Mouse (Mus musculus): Measurements from ENCODE around the gene Astn2.

The Astn2 gene

DNA sequence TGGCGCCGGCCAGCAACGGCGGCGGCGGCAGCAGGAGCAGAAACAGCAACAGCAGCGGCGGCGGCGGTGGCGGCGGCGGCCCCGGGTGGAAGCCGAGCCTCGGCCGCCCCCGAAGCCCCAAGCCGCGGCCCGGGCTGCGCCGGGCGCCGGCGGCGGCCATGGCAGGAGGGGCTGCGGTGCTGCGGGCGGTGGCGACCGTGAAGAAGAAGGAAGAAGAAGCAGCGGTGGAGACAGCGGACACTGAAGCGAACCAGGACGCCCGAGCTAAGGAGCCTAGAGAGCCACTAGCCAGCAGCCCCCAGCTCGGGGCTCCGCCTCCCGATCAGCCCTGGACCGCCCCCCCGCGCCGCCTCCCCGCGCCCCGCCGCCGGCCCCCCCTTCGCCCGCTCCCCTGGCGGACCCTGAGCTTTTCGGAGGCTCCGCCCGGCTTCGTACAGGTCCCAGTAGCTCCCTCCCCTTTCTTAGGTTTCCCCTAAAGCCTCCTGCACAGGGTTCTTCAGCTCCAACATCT, at the start of gene Astn2:
TSS of gene Astn2 (minus strand) at position 411 of the 511 bp plus-strand sequence.
- DNase-seq (ENCODE audit: low spot score in 2 of 2) = no peak

DNA sequence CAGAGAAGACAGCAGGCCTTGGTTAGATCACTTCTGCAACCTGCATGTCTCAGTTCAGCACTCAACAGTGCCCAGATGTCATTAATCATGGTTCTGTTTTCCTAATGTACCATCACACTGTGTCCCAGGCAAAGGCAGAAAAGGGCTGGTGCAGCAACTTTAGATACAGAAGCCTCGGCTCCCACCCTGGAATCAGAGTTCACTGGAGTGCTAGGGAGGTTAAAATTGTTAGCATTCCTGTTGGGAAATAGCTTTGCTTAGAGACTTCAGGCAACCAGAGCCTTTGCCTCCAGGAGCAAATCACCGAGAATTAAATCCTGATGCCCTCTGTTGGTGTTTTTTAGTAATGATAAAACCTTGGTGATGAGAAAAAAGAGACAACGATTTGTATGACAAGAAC, 45.7 kb upstream of the Astn2 start:
- no peak for DNase-seq (ENCODE audit: low spot score in 2 of 2)

DNA sequence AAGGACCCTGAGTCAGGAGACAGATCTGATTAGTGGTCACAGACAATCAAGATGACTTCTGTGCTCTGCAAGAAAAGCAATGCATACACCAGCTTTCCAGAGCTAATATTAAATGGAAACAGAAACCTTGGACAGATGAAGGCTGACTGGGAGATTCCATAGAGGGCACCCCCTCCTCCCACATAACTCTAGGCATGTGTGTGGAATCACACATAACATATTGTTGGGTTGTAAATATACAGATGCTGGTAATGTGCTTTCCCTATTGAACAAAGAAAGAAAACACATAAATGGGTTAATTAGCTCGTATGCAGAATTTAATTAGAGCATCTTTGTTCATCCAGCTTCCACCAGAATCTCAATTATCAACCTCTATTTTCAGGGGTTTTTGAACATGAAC, 26.8 kb upstream of the Astn2 start:
- DNase-seq (ENCODE audit: low spot score in 2 of 2) = no peak

DNA sequence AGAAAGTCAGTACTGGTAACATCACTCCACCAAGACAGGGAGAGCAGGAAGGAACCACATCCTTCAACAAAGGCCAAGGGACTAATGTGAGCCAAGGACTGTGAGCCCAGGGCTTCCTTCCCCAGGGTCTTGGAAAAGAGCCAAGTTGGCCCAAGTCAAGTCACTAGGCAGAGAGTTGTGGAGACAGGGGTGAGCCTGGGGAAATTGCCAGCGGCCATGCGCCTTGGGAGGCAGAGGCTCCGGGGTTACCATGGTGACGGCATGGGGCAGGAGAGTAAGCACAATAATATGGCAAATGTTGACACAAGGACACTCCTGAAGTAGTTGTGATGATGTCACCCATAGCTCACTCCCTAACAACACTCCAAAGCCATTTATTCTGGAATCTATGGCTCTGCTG, 21.4 kb upstream of the Astn2 start:
- DNase-seq (ENCODE audit: low spot score in 2 of 2) = no peak

DNA sequence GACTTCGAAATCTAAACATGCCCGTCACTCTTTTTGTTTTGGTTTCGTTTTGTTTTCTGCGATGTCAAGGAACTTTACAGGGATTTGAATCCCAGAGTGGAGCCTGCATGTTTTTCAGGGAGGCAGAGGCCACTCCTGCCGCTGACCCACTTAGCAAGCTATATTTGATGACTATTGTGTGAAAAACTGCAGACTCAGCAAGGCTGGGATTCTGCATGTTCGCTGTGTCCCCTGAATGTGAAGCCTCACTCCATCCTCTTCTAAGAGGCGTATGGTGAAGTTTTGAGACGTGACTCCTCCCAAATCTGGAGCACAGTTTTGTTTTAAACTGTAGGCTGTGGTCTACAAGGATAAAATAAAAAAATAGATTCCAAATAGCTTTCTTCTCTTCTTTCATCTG, 10.4 kb upstream of the Astn2 start:
- no peak for DNase-seq (ENCODE audit: low spot score in 2 of 2)

DNA sequence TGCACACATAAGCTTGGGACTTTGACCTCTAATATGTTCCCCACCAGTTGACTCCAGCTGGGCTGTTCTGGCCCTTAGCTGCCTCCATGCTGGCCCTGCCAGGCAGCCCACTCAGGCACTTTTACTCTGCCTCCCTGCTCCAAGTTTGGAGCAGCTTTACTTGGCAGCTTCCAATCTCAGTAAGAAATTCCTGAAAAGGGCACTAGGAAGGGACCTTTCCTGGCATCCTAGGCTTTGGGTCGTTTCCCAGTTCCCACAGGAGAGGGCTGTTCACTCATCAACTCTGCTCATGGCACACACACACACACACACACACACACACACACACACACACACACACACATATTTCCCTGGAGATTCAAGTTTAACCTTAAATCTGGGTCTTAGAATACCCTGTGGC, 675 bp upstream of the Astn2 start:
- DNase-seq (ENCODE audit: low spot score in 2 of 2) = no peak

DNA sequence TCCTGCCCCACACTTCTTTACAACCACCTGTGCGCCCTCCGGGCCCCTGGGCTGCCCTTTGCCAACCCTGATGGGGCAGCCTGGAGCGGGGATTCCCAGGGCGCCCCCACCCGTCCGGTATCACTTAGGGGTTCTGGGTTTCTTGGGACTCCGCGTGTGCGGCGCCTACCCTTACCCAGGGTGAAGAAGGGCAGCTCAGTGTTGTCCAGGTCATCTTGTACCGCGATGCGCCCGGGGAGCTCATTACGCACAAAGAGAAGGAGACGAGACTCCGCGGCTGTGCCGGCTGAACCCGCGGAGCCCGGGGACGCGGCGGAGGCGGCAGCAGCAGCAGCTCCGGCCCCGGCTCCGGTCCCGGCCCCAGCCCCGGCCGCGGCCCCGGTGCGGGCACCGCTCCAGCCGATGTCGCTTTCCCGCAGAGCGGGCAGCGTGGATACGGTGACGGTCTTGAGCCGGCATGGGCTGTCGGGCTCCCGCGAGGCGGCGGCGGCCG, 657 bp downstream of the Astn2 start:
- no peak for DNase-seq (ENCODE audit: low spot score in 2 of 2)

DNA sequence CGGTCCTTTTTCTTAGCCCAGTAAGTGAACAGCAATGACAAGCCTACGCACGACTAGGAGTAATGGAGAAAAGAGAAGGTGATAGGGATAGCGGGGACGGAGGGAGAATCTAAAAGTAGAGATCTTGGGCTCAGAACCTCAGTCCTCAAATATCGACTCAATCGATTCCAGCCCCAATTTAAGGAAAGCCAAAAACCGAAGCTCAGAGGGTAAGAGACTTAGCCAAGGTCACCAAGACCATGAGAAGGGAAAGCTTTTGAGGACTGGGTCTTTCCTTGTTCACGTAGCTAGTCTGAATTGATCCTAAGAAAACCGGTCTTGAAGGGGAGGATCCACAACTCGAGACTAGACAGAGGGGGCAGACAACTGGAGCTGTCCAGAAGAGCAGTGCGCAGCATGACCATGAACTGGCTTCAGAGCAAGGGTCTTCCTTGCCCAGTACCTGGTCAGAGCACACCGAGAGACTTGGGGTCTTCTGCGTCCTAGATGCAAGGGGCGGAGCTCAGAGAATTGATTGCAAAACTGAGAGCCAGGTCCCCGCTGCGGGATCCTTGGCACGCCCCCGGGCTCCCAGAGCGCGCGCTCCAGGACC, 1.2 kb downstream of the Astn2 start:
- DNase-seq (ENCODE audit: low spot score in 2 of 2) = no peak

DNA sequence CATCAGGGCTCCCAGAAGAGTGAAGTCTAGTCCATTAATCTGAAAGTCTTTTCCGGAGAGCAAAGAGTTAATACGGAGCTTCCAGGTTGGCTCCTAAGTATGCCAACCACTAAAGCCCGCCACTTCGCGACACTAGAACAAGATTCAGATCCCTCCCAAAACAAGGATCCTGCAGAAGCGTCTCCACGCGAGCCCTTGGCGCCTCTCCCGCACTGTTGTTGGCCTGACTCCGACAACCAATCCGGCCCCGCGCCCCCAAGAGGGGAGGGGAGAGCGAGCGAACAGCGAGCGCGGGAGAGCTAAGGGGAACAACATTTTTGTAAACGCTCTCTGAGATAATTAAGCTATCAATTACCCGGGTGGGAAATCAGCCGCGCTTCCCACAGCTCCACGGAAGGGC, 1.8 kb downstream of the Astn2 start:
- no peak for DNase-seq (ENCODE audit: low spot score in 2 of 2)

DNA sequence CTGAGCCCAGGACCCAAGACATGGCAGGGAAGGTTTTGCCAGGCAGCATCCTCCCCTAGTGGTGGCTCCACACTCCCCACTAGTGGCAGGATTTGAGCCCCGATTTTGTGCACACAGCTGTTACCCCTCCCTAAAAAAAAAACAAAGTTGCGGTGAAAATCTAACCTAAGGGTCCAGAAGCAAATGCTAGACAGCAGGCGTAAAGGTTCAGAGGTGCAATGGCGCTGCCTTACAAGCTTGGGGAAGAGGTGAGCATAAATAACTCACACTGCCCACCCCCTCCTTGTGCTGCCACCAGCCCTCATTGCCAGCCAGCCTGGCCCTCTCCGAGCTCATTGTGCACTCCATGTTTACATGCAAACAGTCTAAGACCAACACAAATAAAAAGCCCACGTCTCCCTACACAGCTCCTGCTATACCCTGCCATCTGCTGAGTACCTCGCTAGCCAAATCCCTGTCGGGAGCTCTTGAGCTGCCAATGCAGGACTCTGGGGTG, 3.2 kb downstream of the Astn2 start:
- no peak for DNase-seq (ENCODE audit: low spot score in 2 of 2)

DNA sequence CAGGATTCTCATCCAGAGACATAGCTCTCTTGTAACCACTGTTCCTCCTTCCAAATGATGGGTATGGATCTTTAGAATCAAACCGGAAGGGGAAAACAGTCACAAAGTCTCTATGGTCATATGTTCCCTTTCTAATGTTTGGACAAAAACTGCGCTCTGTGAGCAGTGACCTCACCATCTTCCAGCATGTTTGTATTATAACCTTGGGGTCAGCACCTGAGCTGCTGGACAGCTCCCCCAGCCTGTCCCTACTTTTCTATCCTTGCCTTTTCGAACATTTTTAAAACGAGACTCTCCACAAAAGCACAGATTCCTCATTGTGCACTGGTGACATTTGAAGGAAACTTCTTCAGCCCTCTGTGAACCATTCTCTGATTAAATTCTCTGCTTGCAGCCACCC, 5.3 kb downstream of the Astn2 start:
- DNase-seq (ENCODE audit: low spot score in 2 of 2) = no peak

DNA sequence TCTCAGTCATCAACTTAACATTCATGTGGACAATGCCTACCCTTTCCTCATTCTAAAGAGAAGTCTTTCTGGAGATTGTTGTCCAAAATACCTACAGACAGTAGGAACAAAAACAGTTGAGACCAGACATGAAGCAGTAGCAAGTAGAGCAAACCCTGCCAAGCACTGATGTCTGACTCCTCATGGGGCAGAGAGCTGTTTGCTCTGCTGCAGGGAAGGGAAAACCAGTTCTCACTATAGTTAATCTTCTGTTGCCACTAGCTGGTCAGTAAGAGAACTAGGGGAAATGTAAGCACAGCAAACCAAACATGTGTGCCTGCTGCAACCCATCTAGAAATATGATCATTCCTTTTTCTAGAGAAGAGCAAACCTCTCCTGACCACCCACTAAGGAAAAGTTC, 7.2 kb downstream of the Astn2 start:
- DNase-seq (ENCODE audit: low spot score in 2 of 2) = no peak

DNA sequence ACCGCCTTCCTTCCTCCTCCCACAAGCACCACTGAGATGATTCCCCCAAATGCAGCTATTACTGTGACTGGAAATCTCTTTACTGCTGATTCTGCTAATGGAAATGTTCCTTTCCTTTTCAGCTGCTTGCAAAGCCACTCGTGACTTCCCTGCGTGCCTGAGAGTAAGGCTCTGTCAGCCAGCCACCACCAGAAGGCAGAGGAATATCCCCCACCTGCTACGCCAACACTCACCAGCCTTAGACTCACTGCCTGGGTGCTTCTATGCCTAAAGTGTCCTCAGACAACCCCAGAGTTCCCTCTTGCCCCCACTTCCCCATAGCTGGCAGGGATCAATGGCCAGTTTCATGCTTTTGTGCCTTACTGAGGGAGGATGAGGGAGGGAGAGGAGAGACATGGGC, 11.1 kb downstream of the Astn2 start:
- DNase-seq (ENCODE audit: low spot score in 2 of 2) = no peak

DNA sequence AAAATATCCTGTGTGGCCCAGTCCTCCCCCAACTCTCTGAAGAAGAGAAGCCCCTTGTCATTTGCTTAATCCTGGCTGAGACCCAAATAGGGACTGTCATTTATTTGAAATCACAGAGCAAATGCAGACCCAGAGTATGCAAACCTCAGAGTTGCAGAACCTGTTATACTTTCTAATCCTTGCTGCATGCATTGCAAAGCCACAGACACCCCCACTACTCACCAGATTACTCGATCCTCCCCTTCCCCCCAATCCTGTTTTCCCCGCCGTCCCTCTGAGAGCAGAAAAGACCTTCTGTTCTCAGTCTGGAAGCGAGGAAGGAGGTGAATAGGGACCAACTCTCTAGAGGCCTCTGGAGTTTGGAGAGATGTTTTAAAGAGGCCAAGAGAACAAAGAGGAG, 13.9 kb downstream of the Astn2 start:
- DNase-seq (ENCODE audit: low spot score in 2 of 2) = no peak

DNA sequence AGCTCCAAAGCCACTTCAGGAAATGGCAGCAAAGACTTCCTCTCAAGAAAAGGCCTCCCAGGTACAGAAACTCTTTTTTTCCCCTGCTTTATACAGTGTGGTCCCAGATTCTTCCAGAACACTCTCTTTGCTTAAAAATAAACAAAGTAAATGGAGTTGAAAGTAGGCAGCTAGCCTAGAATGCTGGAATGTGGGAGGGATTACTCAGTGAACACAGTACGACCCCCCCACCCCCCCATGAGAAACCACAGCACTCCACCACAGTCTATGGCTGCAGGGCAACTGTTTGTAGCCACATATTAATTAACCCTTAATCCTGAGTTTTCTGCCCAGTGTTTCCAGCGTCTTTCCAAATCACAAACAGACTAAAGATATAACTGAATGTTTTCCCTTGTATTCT, 25.8 kb downstream of the Astn2 start:
- no peak for DNase-seq (ENCODE audit: low spot score in 2 of 2)

DNA sequence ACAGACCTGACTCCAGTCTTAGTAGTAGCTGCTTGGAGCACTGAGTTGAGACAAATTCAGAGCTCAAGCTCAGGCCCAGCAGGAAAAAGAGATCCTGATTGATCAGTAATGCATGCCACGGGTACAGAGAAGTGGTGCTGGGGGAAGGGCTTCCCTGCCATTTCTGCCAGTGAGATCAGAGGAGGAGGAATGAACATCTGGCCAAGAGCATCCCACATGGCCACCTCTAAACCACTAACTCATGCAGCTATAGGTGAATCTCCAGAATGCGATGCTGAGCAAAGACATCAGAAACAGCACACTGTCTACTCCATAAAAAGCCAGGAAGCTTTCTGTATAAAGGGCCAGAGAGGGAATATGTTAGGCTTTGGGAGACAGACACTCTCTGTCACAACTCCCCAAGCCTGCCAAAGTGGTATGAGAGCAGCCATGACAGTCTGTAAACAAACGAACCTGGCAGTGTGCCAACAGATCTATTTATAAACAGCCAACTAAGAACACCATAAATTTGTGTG, 33.8 kb downstream of the Astn2 start:
- DNase-seq (ENCODE audit: low spot score in 2 of 2) = no peak

DNA sequence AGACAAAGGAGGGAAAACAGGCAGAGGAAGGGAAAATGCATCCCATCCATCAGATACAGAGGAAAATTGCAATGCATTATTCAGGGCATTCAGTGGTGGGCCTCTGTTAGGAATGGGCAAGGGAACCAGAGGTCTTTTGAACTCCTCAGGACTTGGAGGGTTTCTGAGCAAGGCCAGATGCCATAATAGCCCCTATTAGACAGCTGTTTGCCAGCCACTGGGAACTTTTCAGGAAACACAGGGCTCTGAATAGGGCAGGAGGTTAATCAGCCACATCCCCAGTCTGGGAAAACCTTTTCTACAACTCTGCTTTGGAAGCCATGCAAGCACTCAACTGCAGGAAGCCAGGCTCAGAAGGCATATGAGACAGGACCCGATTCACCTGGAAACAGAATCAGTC, 38.9 kb downstream of the Astn2 start:
- DNase-seq (ENCODE audit: low spot score in 2 of 2) = no peak

DNA sequence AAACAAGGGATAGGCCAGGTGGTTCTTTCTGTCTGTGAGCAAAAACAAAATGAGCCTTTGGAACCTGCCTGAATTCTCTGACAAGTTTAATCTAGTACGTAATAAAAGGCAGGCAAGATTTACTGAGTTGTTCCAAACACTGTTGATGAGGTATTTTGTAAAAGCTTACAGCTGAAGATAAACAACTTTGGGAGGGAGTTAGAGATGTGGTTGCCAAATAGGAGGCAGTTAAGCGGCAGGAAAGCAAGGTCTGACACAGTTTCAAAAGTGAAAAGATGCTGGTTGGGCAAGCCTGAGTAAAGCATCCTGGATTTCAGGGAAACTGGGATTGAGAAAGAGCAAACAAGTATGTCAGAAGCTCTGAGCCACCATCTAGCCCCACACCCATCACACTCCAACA, 59.8 kb downstream of the Astn2 start:
- DNase-seq (ENCODE audit: low spot score in 2 of 2) = no peak

DNA sequence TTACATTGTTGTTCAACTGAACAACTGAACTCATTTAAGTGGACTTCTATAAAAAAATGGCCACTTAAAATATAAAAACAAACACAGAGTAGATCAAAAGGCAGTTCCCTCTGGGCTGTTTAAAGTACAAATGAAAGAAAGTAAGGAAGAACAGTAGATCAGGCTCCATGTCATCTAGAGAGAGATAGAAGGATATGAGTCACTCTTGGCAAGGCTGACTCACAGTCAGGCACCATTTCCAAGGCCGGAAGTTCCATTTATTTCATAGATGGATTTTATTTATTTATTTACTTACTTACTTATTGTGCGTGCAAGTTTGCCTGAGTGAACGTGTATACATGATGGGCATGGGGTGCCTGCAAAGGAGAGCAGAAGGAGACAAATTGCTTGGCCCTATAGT, 67.0 kb downstream of the Astn2 start:
- DNase-seq (ENCODE audit: low spot score in 2 of 2) = no peak

DNA sequence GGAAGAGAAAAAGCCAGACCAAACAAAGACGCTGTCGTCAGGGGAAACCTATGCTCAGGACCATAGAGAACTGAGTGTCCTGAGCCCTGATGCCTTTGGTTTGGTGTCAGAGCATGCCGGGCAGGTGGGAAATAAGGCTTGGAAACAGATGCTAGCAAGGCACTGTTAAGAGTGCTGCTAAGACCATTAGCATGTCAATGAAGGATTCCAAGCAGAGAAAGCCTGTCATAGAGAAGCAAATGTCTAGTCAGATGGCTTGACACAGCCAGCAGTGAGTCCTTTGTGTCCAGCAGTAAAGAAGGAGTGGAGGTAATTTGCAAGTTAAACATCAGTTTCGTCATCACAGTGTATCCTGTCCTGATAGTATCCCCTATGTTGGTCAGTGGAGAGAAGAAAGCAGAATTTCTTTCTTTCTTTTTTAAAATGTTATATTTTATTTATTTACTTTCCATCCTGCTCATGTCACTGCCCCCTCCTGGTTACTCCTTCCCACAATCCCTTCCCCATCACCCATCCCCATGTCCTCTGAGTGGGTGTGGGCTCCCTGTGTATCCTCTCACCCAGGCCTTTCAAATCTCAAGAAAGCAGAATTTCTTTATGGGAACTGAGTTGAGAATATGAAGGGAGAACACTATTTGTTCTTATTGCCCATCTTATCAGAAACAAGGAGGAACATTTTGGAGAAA, 73.7 kb downstream of the Astn2 start:
- no peak for DNase-seq (ENCODE audit: low spot score in 2 of 2)

DNA sequence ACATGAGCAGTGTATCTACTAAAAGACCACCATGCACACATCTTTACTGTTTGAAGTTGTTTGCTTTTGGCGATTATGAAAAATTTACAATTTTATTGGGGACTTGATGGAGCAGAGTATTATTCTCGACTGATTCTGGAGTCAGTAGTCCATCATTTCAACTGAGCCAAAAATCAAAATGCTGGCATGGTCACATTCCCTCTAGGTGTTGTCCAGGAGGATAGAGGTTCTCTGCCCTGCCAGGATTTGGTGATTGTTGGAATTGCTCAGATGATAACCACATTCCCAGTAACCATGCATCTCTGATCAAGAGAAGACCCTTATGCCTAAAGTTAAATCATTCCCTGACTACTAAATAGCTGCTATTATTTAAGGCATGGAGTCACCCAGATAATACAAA, 83.4 kb downstream of the Astn2 start:
- no peak for DNase-seq (ENCODE audit: low spot score in 2 of 2)

DNA sequence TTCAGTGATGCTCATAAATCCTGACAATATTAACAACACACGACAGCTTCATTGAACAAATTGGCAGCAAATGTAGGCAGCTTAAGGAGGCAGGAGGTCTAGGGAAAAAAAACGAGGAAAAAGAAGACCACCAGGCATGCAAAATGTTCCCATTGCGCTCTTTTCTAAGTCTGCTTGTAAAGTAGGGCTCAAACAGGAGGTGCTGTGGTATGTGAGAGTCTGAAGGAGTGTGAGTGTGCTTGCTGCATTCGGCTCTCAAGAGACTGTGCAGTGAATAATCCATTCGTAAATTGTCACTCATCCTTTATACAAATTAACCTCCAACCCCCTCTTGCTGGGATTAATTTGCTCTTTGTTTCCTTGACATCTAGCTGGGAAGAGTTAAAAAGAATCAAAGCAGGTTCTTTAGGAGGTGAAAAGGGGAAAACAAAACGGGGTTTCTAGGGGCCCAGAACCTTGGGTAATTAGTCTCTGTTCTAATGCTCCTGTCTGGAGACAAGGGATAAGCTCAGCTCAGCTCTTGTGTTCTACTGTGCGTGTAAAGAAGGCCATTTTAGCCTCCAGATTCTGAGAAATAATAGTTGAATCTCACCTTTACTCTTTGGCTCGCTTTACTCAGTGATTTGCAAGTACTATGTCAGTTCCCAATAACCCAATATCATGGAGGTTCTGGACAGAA, 89.5 kb downstream of the Astn2 start:
- no peak for DNase-seq (ENCODE audit: low spot score in 2 of 2)

DNA sequence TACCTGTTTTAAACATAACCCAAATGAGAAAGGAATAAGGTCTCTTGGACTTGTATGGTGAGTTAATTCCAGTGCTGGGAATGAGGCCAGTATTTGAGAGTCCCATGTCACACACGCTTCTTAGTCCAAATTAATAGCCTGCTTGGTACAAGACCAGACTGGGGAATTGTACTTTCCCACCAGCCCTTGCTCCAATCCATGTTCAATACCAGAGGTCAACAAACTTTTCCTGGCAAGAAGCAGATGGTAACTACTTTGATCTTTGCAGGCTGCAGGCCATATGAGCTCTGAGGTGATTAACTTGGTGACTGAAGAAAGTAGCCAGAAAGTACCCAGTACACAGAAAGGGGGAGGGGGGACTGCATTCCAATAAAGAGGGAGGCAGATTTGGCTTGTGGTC, 91.7 kb downstream of the Astn2 start:
- no peak for DNase-seq (ENCODE audit: low spot score in 2 of 2)

Measured in thymus, postnatal 10 days (tissue).